Mouse (Mus musculus) heart, postnatal 14 days (tissue): ENCODE data around the gene Gm45234. TPM values are rescaled to one million over a fixed set of nuclear protein-coding genes. Genes with fewer than 3 reads are reported as not detected.

Source experiments
- DNase-seq, 2 experiments: peaks; one replicate each; pipeline ENCODE4 v3.0.0; 2021 to 2022
- intact Hi-C: fragments of 180-260 bp; cut with DNase I; formaldehyde crosslinking; loops from one replicate; pipeline ENCODE4 v1.15.1; 2025
- total RNA-seq, 2 experiments: library from RNA; stranded (reverse); gene quantifications; 2 replicates each; pipeline ENCODE4 v1.2.3; 2021

The Gm45234 gene
- total RNA-seq, 2 experiments from 2014 or later, result 1.5 TPM; not detected in 1

DNA sequence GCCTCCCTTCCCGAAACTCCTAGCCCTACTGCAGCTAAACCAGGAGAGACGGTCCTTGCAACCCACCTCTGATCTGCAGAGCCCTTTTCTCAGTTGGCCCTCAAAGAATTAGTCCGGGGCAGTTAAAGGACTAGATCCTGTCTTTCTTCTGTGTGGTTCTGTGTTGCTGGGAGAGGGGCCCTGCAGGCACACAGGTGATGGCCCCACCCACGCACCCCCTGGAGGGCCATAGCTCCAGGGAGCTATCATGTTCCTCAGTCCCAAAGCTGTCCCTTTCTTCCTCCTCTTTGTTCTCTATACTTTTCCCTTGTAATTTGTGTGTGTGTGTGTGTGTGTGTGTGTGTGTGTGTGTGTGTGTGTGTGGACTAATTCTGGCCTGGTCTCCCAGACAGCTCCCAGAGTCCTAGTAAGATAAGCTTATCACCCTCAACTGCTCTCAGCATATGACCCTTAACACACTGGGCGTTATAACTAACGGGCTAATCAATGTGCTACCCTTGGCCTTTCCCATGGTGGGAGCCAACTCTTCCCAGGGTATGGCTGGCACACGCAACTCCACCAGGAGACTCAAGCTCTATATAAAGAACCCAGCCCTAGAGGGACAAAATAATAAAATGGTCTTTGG, 36.4 kb downstream of the Gm45234 start:
- DNase-seq, result peak in 1 of 2 experiments; percentile 31
- intact Hi-C loops, result loop anchor here (10.0 kb wide), 1 partner anchor 295 kb away; no protein-coding TSS in a partner anchor

DNA sequence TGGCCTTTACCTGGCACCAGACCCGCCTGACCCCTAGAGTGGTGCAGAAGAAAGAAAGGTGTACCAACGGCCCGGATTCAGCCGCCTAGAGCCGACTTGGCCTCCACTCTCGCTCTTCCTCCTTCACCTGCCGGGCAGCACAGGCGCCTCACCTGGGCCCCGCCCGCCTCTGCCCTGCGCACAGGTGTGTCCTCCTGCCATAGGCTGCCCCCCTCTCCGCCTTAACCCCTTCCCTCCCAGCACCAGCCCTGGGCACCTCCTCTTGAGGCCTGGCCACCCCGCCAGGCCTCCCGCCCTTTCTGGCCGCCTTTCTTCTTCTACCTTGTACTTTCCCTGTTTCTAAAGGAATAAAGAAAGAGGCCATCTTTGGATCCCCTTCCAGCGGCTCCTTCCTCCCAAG, 37.1 kb downstream of the Gm45234 start:
- DNase-seq, result no peak
- intact Hi-C loops, result loop anchor here (10.0 kb wide), 1 partner anchor 296 kb away; no protein-coding TSS in a partner anchor

GRCm38 (mm10) chr6:124717968-124718367, 37.9 kb downstream of the Gm45234 start:
- DNase-seq, result no peak
- intact Hi-C loops, result loop anchor here (10.0 kb wide), 1 partner anchor 297 kb away; no protein-coding TSS in a partner anchor

DNA sequence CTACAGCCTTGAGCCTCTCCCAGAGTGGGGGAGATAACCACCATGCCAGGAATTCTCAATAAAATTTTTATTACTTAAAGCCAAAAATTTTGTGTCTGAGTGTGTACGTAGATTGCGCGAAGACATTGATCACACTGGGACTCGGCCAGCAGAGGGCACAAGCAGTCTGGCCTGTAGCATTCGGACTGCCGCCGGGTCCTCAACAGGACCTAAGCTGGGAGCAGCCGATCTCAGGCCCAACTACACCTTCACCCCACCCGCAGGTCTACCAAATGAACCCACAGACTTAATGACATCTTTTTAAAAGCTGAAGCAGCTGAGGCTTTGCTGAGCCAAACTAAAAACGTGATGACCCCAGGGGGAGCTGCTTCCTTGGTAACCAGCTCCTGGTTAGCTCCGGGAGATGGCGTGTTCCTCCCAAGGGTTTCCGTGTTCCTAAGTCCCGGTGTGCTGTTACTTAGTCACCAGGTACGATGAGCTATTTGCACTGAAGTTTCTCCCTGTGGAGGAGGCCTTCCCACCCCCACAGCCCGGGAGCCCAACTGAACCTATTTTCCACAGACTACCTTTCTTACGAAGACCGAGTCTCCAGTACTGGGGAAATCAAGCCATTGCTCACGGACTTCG, 38.8 kb downstream of the Gm45234 start:
- DNase-seq, result peak; percentile 43 to 64
- intact Hi-C loops, result loop anchor here (10.0 kb wide), 1 partner anchor 298 kb away; no protein-coding TSS in a partner anchor

- no peak for DNase-seq
- intact Hi-C loops, result loop anchor here (1.0 to 10.0 kb wide), 3 partner anchors 27 to 302 kb away; partner anchors contain the start of gene Lpcat3
Observed at GRCm38 (mm10) chr6:124712918-124713317, 42.9 kb downstream of the Gm45234 start.

- DNase-seq, result peak; percentile 98 to 99
- intact Hi-C loops, result loop anchor here (1.0 to 10.0 kb wide), 3 partner anchors 28 to 303 kb away; partner anchors contain the start of gene Lpcat3
Observed at GRCm38 (mm10) chr6:124711824-124712782, 43.7 kb downstream of the Gm45234 start, which contains the start of the genes Emg1 and Phb2. TSS of gene Emg1 (minus strand) at chr6:124712178. TSS of gene Phb2 (plus strand) at chr6:124712336.

GRCm38 (mm10) chr6:124708289-124708889, 47.4 kb downstream of the Gm45234 start:
- DNase-seq, result no peak
- intact Hi-C loops, result no loop called here

DNA sequence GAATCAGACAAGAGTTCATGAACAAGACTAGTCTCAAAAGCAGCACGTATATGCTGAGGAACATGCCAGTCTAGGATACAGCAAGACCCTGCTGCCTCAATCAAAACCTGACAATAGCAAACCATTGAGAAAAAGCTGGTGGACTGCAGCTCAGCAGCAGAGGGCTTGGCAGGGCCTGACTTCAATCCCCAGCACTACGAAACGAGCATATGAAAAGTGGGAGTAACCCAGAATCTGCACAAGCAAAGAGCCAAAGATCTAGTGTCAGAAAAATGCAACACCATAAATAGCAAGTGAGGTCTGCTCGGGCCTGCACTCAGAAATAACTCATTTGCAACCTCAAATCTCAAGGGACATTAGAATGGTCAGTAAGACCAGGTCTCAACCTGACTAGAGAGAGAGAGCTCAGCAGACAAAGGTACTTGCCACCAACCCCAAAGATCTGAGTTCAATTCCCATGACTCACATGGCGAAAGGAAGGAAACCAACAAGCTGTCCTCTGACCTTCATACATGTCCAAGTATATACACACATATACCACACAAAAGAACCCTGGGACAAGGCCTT, 49.7 kb downstream of the Gm45234 start:
- intact Hi-C loops, result no loop called here
- DNase-seq, result no peak

- DNase-seq, result no peak
- intact Hi-C loops, result loop anchor here (5.0 kb wide), 2 partner anchors 38 to 42 kb away; partner anchors contain the start of genes Grcc10 and Lpcat3
Observed at GRCm38 (mm10) chr6:124704417-124704816, 51.4 kb downstream of the Gm45234 start.

GRCm38 (mm10) chr6:124703789-124704188, 52.0 kb downstream of the Gm45234 start:
- DNase-seq, result no peak
- intact Hi-C loops, result loop anchor here (2.0 to 5.0 kb wide), 4 partner anchors 31 to 55 kb away; partner anchors contain the start of genes Grcc10 and Lpcat3

- DNase-seq, result peak; percentile 69 to 78
- intact Hi-C loops, result loop anchor here (2.0 to 5.0 kb wide), 4 partner anchors 30 to 56 kb away; partner anchors contain the start of genes Grcc10 and Lpcat3
Observed at GRCm38 (mm10) chr6:124702784-124703103, 53.1 kb downstream of the Gm45234 start.

DNA sequence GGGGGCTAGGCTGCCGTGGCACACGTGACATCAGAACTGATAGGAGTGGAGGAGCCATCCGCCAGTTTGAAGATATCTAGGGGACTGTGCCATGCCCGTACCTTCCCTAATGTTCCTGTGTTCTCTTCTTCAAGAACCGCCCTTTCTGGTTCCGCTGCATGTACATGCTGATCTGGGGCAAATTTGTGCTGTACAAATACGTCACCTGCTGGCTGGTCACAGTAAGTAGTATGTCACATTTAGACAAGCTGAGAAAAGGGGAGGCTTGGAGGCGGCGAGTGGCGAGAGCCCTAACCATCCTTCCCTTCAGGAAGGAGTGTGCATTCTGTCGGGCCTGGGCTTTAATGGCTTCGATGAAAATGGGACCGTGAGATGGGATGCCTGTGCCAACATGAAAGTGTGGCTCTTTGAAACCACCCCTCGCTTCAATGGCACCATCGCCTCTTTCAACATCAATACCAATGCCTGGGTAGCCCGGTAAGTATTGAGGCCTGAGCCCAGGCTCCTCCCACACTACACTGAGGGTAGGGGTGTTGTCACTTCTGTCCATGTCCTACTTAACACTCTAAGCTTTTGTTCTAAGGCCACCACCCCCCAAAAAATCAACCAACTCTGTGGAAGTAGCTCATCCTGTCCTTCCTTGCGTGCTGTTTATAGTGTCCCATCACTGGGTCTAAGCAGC, 53.6 kb downstream of the Gm45234 start:
- DNase-seq, result no peak
- intact Hi-C loops, result loop anchor here (2.0 to 5.0 kb wide), 4 partner anchors 29 to 57 kb away; partner anchors contain the start of genes Grcc10 and Lpcat3

DNA sequence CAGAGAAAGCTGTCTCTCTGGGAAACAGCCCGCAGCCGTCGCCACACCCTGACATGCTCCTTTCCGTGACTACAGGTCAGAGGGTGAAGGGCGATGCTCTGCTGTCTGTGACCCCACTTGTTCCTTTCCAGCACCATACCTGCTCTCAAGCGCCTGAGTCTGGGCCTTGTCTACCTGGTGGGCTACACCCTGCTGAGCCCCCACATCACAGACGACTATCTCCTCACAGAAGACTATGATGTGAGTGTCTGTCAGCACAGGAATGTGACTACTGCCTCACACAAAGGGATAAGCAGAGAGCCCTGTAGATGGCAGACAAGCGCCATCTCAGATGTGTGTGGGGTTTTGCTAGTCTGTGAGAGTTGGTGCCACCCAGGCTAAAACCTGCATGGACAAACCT, 54.5 kb downstream of the Gm45234 start:
- no peak for DNase-seq
- intact Hi-C loops, result loop anchor here (5.0 kb wide), 2 partner anchors 39 to 41 kb away; partner anchors contain the start of genes Grcc10 and Lpcat3

GRCm38 (mm10) chr6:124699962-124700610, 55.7 kb downstream of the Gm45234 start:
- intact Hi-C loops, result loop anchor here (5.0 kb wide), 2 partner anchors 38 to 42 kb away; partner anchors contain the start of genes Grcc10 and Lpcat3

DNA sequence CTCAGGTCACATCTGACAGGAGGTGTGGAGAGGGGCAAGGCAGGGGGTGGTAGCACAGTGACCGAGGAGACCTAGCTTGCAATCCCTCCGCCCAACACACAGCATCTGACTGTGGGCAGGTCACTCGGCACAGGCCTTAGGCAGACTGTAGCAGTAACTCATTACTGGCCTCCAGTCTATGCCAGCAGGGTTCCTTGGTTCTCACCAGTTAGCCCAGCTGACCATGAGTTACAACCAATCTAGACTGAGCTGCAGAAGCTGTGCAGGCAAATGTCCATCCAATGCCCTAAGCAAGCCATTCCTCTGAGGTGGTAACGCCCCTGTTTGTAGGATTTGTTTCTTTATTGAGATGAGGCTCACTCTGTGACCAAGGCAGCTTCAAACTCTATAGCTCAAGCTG, 56.5 kb downstream of the Gm45234 start:
- intact Hi-C loops, result no loop called here
- no peak for DNase-seq

More at GRCm38 (mm10) chr6:124699962-124700610, 55.7 kb downstream of the Gm45234 start:
- DNase-seq, result peak; percentile 69 to 80

DNA sequence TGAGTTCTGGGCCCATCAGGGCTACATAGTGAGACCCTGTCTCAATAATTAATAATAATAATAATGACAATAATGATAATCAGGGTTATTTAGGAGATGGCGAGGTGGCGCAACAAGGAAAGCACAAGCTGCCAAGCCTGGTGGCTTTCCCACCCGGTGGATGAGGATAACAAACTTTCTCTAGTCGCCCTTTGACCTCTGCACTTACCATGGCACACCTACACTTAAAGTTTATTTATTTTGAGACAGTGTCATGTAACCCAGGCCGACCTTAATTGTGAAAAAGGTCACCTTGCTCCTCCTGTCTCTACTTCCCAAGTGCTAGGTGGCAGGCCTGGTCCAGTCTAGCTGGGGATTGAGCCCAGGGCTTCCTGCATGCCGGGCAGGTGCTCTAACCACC, 57.1 kb downstream of the Gm45234 start:
- intact Hi-C loops, result no loop called here
- DNase-seq, result no peak

- intact Hi-C loops, result no loop called here
- DNase-seq, result no peak
Observed at GRCm38 (mm10) chr6:124696441-124697150, 59.2 kb downstream of the Gm45234 start.
